Mouse (Mus musculus) activated CD4-positive, CD25-positive, alpha-beta regulatory T cell, adult 4 months (primary cell): ENCODE data around the gene Zfr. TPM values are rescaled to one million over a fixed set of nuclear protein-coding genes. Genes with fewer than 3 reads are reported as not detected.

Experiments used
- ATAC-seq: one replicate; pipeline ENCODE4 v1.8.0; 2017
- polyA plus RNA-seq, 2 experiments: library from polyadenylated mRNA; unstranded; fragments of 100-300 nt; shearing (Covaris generic); gene quantifications; one replicate each; pipeline ENCODE4 v1.2.1; 2017

Zfr gene
- 100 to 1,000 TPM; 168 to 169 TPM for polyA plus RNA-seq

GRCm38 (mm10) chr15:12117242-12118092 is at the start of gene Zfr:
Gene Zfr, plus strand, starts transcription at chr15:12117831.
- peak; percentile 68 for ATAC-seq

- ATAC-seq: no peak
These were observed 49.7 kb upstream of the Zfr start for GRCm38 (mm10) chr15:12067971-12068370.

GRCm38 (mm10) chr15:12068395-12069218 is 49.0 kb upstream of the Zfr start:
- peak; percentile 36 for ATAC-seq

GRCm38 (mm10) chr15:12072709-12073336 is 44.8 kb upstream of the Zfr start:
- no peak for ATAC-seq

- ATAC-seq: no peak
These were observed 43.2 kb upstream of the Zfr start for GRCm38 (mm10) chr15:12074426-12074825.

GRCm38 (mm10) chr15:12082344-12082743 is 35.3 kb upstream of the Zfr start:
- ATAC-seq: no peak

- ATAC-seq: no peak
These were observed 33.5 kb upstream of the Zfr start for GRCm38 (mm10) chr15:12084164-12084563.

GRCm38 (mm10) chr15:12084859-12085258 is 32.8 kb upstream of the Zfr start:
- peak; percentile 66 for ATAC-seq

GRCm38 (mm10) chr15:12087634-12088033 is 30.0 kb upstream of the Zfr start:
- no peak for ATAC-seq

GRCm38 (mm10) chr15:12088091-12088490 is 29.5 kb upstream of the Zfr start:
- ATAC-seq: no peak

GRCm38 (mm10) chr15:12090087-12090486 is 27.5 kb upstream of the Zfr start:
- no peak for ATAC-seq

GRCm38 (mm10) chr15:12090981-12091669 is 26.5 kb upstream of the Zfr start:
- no peak for ATAC-seq

- ATAC-seq: peak; percentile 75
These were observed 25.7 kb upstream of the Zfr start for GRCm38 (mm10) chr15:12091781-12092458.

- no peak for ATAC-seq
These were observed 24.3 kb upstream of the Zfr start for GRCm38 (mm10) chr15:12093026-12093960.

GRCm38 (mm10) chr15:12093961-12094566 is 23.6 kb upstream of the Zfr start:
- ATAC-seq: no peak

- no peak for ATAC-seq
These were observed 21.2 kb upstream of the Zfr start for GRCm38 (mm10) chr15:12096447-12096846.

GRCm38 (mm10) chr15:12097344-12097743 is 20.3 kb upstream of the Zfr start:
- ATAC-seq: no peak

GRCm38 (mm10) chr15:12100912-12101311 is 16.7 kb upstream of the Zfr start:
- no peak for ATAC-seq

- no peak for ATAC-seq
These were observed 13.9 kb upstream of the Zfr start for GRCm38 (mm10) chr15:12103763-12104162.

GRCm38 (mm10) chr15:12104827-12105226 is 12.8 kb upstream of the Zfr start:
- no peak for ATAC-seq
